Mouse (Mus musculus): ENCODE measurements around the gene Coro2a.
"Not testable (repeated sequence)": the region's sequence is repeated elsewhere in the genome, so short reads cannot be mapped to it uniquely, and the experiment has no call there.

The Coro2a gene

DNA sequence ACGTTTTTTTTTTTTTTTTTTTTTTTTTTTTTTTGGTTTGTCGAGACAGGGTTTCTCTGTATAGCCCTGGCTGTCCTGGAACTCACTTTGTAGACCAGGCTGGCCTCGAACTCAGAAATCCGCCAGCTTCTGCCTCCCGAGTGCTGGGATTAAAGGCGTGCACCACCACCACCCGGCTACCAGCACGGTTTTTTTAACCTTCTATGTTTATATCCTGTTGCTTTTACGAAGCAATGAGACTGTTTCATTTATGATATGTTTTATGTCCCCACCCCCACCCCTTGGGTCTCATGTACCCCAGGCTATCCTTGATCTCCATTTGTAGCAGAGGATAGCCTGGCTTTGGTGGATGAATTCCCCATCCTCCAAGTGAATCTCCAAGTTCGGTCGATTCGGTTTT lies 2.4 kb downstream of the Coro2a start:
- H3K36me3 ChIP-seq (ENCODE audit: control insufficient read depth, insufficient read depth, low read length, poor library complexity, severe bottlenecking); H3K27me3 ChIP-seq (ENCODE audit: control insufficient read depth, insufficient read depth, low read length, poor library complexity, severe bottlenecking); DNase-seq (ENCODE audit: low read depth, low spot score): not testable (repeated sequence)

DNA sequence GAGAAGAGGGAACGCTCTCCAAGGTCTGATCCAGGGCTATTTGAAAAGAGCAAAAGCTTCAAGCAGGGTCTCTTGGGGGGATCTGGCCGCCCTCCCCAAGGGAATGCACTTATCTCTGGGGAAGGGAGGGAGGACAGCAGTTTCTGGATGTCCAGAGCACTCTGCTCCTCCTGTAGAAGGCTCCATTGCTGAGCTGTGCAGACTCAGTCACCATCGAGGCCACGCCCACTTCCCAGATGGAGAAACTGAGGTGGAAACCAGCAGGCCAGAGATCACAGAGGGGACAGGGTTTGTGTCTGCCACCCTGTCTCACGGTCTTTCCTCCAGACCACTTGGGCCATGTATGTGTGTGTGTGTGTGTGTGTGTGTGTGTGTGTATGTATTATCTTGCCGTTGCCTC lies 3.0 kb downstream of the Coro2a start:
- Histone ChIP-seq H3K27me3 (ENCODE audit: control insufficient read depth, insufficient read depth, low read length, poor library complexity, severe bottlenecking) (no peaks in the 10 kb centered on the region), H3K36me3 (ENCODE audit: control insufficient read depth, insufficient read depth, low read length, poor library complexity, severe bottlenecking) (no peaks in the 10 kb centered on the region)
- DNase-seq (ENCODE audit: low read depth, low spot score): no peak

DNA sequence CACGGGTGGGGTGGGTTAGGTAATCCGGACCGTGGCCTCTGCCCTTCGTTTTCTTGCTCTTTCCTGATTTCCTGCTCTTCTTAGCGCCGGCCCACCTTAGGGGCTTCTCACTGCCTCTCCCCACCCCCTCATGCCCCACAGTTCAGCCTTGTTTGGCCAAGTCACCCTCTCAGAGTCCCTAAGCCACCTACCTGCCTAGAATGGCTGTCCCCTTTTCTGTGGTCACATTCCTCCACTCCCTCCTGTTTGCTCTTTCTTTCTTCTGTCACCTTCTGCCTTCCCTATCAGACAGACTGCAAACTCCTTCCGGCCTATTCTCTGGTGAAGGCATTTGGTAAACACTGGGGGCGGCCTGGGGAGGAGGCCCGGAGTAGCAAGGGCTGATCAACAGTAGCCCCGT lies 3.9 kb downstream of the Coro2a start:
- no peak for DNase-seq (ENCODE audit: low read depth, low spot score)
- H3K27me3 ChIP-seq (ENCODE audit: control insufficient read depth, insufficient read depth, low read length, poor library complexity, severe bottlenecking): no peaks in the 10 kb centered on the region
- no peaks in the 10 kb centered on the region for H3K36me3 ChIP-seq (ENCODE audit: control insufficient read depth, insufficient read depth, low read length, poor library complexity, severe bottlenecking)

DNA sequence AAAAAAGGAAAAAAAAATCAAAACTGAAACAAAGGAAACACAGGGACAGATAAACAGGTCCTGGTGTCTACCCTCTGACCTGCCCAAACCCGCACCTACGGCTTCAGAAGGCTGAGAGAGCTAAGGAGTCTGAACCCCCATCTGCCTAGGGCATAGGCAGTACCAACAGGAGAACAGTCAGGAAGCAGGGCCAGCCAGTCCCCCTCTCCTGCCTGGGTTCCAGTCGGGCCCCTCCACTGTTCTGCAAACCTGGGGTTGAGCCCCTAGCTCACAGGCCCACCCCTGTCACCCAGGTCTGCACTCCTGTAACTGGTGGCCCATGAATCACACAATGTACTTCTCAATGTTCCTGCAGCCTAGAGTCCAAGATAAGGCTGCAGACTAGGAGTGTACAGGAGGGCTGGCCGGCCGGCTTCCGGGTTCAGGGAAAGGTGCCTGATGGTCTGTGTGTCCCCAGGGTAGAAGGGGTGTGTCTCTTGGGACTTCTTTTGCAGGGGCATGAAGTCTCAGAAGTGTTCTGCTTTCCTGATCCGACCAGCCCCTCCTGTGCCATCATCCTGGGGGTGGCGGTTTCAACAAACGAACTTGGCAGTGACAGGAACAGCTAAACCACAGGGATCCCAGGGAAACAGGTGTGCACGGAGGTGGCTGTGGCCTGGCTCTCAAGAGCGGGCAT lies 4.6 kb downstream of the Coro2a start:
- Histone ChIP-seq H3K36me3 (ENCODE audit: control insufficient read depth, insufficient read depth, low read length, poor library complexity, severe bottlenecking) (no peaks in the 10 kb centered on the region), H3K27me3 (ENCODE audit: control insufficient read depth, insufficient read depth, low read length, poor library complexity, severe bottlenecking) (no peaks in the 10 kb centered on the region)
- peak; percentile 61 for DNase-seq (ENCODE audit: low read depth, low spot score)

DNA sequence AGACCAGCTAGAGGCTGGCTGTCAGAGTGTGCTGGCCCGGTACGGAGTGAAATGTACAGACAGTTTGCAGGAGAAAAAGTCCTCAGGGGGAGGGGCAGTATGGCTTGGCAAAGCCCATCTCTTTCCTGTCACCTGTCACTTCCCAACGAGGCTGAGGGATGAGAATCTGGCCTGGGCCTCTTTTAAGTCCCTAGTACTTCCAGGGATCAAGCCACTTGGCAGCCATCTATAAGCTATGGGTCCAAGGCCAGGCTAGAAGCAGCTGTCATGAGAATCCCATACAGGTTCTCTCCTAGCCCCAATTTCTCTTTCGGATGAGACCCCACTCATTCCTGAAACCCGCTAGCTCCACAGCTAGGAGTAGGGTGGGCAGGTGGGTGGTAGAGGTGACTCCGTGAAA lies 5.6 kb downstream of the Coro2a start:
- Histone ChIP-seq H3K36me3 (ENCODE audit: control insufficient read depth, insufficient read depth, low read length, poor library complexity, severe bottlenecking) (no peaks in the 10 kb centered on the region), H3K27me3 (ENCODE audit: control insufficient read depth, insufficient read depth, low read length, poor library complexity, severe bottlenecking) (no peaks in the 10 kb centered on the region)

DNA sequence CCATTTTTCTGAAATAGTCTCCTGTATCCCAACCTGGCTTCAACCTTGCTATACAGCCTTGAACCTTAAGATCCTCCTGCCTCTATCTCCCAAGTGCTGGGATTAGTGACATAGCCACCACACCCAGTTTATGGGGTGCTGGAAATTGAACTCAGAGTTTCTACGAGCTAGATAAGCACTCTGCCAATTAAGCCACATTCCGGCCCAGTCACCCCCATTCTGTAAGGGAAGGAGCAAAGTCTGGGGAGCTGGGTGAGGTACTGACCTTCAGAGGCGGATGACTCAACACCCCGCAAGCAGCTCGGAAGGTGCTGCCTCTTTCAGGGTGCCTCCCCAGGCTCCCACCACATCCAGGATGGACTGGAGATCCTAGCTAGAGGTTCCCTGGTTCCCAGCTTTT lies 7.9 kb downstream of the Coro2a start:
- DNase-seq (ENCODE audit: low read depth, low spot score): no peak
- H3K27me3 ChIP-seq (ENCODE audit: control insufficient read depth, insufficient read depth, low read length, poor library complexity, severe bottlenecking): no peaks in the 10 kb centered on the region
- H3K36me3 ChIP-seq (ENCODE audit: control insufficient read depth, insufficient read depth, low read length, poor library complexity, severe bottlenecking): no peaks in the 10 kb centered on the region

More for the DNA sequence above, 5.6 kb downstream of the Coro2a start:
- no peak for DNase-seq (ENCODE audit: low read depth, low spot score)

DNA sequence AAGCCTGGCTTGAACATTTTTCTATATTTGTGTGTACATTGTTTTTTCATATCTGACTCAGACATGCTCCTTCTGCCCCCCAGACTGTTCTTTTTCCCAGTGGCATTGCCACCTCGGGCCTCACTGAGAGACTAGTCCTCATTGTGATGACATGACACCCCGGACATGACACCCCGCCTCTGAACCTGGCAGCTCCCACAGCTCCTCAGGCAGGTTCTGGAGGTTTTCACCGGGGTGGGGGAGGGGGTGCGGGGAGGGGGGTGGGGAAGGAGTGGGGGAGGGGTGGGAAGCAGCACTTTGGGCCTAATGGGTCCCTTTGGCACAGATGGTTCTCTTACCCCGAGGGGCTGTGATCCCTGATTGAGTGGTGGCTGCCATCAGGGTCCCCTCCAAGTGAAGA lies 8.5 kb downstream of the Coro2a start:
- H3K36me3 ChIP-seq (ENCODE audit: control insufficient read depth, insufficient read depth, low read length, poor library complexity, severe bottlenecking): no peaks in the 10 kb centered on the region
- DNase-seq (ENCODE audit: low read depth, low spot score): no peak
- no peaks in the 10 kb centered on the region for H3K27me3 ChIP-seq (ENCODE audit: control insufficient read depth, insufficient read depth, low read length, poor library complexity, severe bottlenecking)

DNA sequence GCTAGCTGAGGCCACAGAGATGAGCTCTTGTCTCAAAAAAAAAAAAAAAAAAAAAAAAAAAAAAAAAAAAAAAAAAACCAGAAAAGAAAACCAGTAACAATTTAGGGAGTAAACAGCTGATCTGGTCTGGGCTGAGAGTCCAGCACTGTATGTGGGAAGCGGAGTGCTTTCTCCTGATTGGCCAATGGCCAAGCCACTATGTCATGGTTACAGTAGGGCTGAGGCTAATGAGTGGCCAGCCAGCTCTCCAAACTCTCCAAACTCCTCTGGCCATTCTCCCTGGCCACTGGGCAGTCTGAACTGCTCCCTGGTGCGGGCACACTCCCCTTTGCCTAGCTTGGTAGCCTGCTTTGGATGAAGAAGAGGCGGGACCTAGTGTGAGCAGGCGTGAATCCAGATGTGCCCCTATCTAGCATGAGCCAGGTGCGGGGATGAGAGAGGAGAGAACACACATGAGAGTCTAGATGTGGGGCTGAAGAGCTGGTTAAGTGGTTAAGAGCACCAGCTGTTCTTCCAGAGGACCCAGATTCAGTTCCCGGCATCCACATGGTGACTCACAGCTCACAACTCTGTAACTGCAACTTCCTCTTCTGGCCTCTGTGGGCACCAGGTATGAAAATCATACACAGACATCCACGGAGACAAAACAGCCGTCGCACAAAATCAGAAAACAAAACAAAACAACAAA lies 10.0 kb downstream of the Coro2a start:
- no peaks in the 10 kb centered on the region for H3K27me3 ChIP-seq (ENCODE audit: control insufficient read depth, insufficient read depth, low read length, poor library complexity, severe bottlenecking)
- no peaks in the 10 kb centered on the region for H3K36me3 ChIP-seq (ENCODE audit: control insufficient read depth, insufficient read depth, low read length, poor library complexity, severe bottlenecking)
- DNase-seq (ENCODE audit: low read depth, low spot score): peak; percentile 67

DNA sequence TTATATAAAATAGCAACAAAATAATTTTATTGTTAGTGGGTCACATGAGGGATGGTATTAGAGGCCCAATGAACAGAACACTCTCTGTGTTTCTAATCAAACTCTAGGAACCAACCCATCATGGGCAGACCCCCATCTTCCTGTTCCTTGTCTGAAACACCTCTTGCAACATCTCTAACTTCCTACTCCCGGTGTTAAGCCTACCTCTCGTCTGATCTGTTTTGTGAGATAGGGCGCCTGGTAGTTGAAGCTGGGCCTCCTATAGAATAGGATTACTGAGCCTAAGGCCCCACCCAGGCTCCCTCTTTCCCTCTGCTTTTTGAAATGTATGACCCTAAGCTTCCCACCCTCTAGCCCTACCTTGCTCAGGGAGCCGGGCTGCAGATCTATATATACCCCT lies 11.2 kb downstream of the Coro2a start:
- no peak for DNase-seq (ENCODE audit: low read depth, low spot score)
- no peaks in the 10 kb centered on the region for H3K27me3 ChIP-seq (ENCODE audit: control insufficient read depth, insufficient read depth, low read length, poor library complexity, severe bottlenecking)
- no peaks in the 10 kb centered on the region for H3K36me3 ChIP-seq (ENCODE audit: control insufficient read depth, insufficient read depth, low read length, poor library complexity, severe bottlenecking)

DNA sequence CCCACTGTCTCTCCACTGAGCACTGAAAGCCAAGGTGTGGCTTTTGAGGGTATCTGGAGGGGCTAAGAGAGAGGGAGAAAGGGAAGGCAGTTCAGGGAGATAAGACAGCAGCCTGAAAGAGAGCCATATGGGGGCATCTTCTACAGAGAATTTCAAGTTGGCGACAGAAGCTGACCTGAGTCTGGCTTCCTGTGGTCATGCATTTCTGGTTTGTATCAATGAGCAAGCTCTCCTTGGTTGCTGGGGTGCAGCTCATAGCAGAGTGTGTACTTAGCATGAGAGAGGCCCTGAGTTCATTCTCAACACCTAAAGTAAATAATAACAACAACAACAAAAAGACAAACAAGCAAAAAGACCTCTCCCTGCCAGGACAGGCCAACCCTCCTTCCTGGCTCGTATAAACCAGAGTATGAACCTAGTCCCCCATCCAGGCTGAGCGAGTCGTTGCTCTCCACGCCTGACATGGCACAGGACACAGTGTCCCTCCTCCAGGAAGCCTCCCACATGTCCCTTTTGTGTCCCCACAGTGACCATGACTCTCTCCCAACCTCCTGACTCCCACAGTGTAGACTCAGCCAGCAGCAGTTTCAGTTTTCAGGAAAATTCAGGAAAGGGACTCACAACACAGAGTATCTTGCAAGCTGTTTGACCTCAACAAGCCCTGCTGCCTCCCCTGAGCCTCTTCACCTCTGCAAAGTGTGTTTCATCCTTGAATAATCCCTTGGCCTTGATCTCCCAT lies 11.9 kb downstream of the Coro2a start:
- Histone ChIP-seq H3K36me3 (ENCODE audit: control insufficient read depth, insufficient read depth, low read length, poor library complexity, severe bottlenecking) (no peaks in the 10 kb centered on the region), H3K27me3 (ENCODE audit: control insufficient read depth, insufficient read depth, low read length, poor library complexity, severe bottlenecking) (no peaks in the 10 kb centered on the region)
- DNase-seq (ENCODE audit: low read depth, low spot score): no peak

DNA sequence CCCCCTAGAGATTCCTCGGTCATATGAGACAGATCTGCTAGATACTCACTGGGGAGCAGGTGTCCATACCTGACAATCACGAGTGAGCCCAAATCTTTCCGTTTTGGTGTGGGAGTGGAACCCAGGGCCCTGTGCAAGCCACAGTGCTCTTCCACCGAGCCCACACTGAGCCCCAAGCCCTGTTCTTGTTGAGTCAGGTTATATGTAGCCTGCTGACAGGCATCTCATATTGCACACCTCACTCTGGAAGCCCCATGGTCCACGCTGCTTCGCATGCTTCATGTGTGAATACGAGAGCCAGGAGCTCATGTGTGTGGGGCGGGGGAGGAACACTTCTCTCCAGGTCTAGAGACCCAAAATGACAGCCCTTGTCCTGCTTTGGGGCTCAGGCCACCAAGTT lies 12.9 kb downstream of the Coro2a start:
- no peaks in the 10 kb centered on the region for H3K36me3 ChIP-seq (ENCODE audit: control insufficient read depth, insufficient read depth, low read length, poor library complexity, severe bottlenecking)
- DNase-seq (ENCODE audit: low read depth, low spot score): no peak

DNA sequence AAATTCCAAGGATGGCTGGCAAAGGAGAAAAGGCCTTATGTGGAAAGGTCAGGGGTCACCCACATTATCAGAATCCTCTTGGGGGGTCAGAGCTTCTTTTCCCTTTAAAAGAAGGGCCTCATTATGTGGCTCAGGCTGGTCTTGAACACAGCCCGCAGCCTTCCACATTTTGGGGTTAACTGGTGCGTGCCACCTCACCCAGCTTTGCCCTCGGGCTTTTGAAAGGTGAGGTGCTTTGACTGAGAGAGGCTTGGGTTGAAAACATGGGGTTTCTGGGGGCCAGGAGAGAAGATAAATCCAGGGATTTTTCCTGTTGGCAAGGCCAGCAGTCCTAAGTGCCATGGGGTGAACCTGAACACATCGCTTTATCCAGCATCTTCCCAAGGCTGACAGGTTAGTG lies 15.5 kb downstream of the Coro2a start:
- no peak for DNase-seq (ENCODE audit: low read depth, low spot score)
- no peaks in the 10 kb centered on the region for H3K27me3 ChIP-seq (ENCODE audit: control insufficient read depth, insufficient read depth, low read length, poor library complexity, severe bottlenecking)
- H3K36me3 ChIP-seq (ENCODE audit: control insufficient read depth, insufficient read depth, low read length, poor library complexity, severe bottlenecking): no peaks in the 10 kb centered on the region

More for the DNA sequence above, 12.9 kb downstream of the Coro2a start:
- H3K27me3 ChIP-seq (ENCODE audit: control insufficient read depth, insufficient read depth, low read length, poor library complexity, severe bottlenecking): no peaks in the 10 kb centered on the region

DNA sequence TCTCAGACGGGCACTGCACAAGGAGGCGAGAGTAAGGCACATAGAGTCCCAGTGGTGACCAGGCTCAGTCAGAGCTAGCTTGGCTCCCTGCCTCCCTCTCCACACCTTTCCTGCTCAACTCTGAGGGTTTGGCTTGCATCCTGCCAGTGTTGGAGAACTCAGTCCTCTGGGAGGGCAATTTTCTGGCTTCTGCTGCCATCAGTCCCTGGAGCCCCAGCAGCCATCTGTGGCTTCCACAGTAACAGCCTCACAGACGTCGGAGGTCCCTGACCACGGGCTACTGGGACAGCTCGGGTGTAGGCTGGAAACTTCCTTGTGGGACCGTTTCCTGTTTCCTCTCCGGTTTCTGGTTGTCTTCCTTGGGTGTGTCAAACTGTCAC lies 16.2 kb downstream of the Coro2a start:
- Histone ChIP-seq H3K36me3 (ENCODE audit: control insufficient read depth, insufficient read depth, low read length, poor library complexity, severe bottlenecking) (no peaks in the 10 kb centered on the region), H3K27me3 (ENCODE audit: control insufficient read depth, insufficient read depth, low read length, poor library complexity, severe bottlenecking) (no peaks in the 10 kb centered on the region)
- DNase-seq (ENCODE audit: low read depth, low spot score): no peak

DNA sequence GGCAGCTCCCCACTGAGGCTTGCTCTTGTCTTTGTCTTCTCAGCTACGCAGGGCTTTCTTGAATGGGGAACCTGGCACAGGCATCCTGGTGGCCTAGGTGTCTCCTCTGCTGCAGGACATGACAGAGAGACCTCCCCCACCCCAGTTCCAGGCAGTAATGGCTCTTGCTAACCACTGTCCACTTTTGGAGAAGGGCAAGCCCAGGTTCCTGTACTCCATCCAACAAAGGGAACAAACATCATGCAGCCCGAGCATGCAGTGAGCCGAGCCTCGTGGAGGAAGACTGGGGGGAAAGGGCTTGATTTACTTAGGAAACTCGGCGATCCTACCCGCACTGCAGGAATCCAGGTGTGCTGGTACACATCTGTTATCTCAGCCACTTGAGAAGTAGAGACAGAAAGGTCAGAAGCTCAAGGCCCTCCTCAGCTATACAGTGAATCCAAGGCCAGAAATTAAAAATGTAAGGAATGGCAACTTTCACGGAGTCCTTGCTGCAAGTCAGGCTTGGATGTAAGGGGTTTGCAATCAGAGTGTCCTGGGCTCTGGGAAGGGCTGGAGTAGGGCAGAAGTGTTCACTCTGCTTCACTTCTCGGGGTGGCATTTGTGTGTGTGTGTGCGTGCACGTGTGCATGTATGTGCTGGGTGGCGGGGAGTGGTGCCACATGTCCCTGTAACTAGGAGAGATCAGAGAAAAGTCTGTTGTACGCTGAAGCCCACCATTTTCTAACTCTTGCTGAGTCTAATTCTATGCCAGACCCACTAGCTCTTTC lies 16.8 kb downstream of the Coro2a start:
- DNase-seq (ENCODE audit: low read depth, low spot score): no peak

DNA sequence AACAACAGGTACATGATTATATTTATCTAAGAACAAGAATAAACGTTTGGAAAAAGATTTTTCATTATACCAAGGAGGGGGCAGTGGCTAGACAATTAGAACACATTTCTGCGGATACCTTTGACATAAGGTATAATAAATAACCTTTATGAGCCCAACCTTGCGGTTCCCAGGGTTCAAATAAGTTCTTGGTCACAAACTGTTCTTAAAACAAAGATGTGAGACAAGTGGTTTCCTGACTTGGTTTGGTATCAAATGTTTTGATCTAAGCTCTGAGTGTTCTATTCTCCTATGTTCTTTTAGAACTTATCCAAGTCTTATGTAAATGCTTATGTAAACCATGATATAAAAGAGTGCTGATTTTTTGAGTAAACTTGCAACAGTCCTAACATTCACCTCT lies 17.5 kb downstream of the Coro2a start:
- H3K36me3 ChIP-seq (ENCODE audit: control insufficient read depth, insufficient read depth, low read length, poor library complexity, severe bottlenecking); DNase-seq (ENCODE audit: low read depth, low spot score): not testable (repeated sequence)

More for the DNA sequence above, 16.8 kb downstream of the Coro2a start:
- Histone ChIP-seq H3K36me3 (ENCODE audit: control insufficient read depth, insufficient read depth, low read length, poor library complexity, severe bottlenecking) (no peaks in the 10 kb centered on the region), H3K27me3 (ENCODE audit: control insufficient read depth, insufficient read depth, low read length, poor library complexity, severe bottlenecking) (no peaks in the 10 kb centered on the region)

More for the DNA sequence above, 17.5 kb downstream of the Coro2a start:
- H3K27me3 ChIP-seq (ENCODE audit: control insufficient read depth, insufficient read depth, low read length, poor library complexity, severe bottlenecking): not testable (repeated sequence)

All from splenic B cell, adult 2 months (primary cell).